Mouse (Mus musculus): ENCODE measurements around the gene Rnd2. TPM values are rescaled to one million over a fixed set of nuclear protein-coding genes. Genes with fewer than 3 reads are reported as not detected.

The Rnd2 gene
- polyA plus RNA-seq, 1 experiment from 2014 or later: 34.2 TPM

DNA sequence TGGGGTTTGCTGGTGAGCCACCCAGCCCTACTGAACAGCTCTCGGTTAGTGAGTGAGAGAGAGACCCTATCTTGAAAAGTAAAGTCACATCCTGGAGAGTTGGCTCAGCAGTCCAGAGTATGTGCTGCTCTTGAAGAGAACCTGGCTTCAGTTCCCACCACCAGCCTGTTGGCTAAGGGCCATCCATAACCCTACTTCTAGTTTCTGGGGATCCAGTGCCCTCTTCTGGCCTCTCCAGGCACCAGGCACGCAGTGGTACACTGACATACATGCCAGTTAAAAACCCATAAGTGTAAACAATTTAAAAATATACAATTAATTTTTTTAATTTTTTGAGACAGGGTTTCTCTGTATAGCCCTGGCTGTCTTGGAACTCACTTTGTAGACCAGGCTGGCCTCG, 14.4 kb upstream of the Rnd2 start:
- Histone ChIP-seq H3K4me3 (no peak overlapping the region), H3K27ac (no peak overlapping the region), H3K4me1 (peaks cover 22% of the 10 kb centered on the region), H3K27me3 (ENCODE audit: insufficient read depth, poor library complexity, severe bottlenecking) (no peaks in the 10 kb centered on the region), H3K36me3 (peaks cover 7% of the 10 kb centered on the region), H3K9me3 (no peaks in the 10 kb centered on the region)
- DNase-seq (ENCODE audit: low spot score): no peak
- WGBS: 74% methylated on average over 3 of the region's 3 CpGs

DNA sequence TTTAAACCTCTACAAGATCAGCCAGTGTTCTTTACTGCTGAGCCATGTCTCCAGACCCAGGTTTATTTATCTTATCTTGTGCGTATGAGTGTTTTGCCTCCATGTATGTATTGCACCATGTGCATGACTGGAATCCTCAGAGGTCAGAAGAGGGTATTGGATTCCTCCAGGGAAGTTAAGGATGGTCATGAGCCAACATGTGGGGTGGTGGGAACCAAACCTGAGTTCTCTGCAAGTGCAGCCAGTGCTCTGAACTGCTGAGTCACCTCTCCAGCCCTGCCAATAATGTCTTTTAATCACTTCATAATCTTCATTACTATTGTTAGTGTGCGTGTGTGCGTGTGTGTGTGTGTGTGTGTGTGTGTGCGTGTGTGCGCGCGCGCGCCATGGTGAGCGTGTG, 13.3 kb upstream of the Rnd2 start:
- no peak for DNase-seq (ENCODE audit: low spot score)
- WGBS: 89% methylated on average over 10 of the region's 10 CpGs
- peaks cover 22% of the 10 kb centered on the region for H3K4me1 ChIP-seq

DNA sequence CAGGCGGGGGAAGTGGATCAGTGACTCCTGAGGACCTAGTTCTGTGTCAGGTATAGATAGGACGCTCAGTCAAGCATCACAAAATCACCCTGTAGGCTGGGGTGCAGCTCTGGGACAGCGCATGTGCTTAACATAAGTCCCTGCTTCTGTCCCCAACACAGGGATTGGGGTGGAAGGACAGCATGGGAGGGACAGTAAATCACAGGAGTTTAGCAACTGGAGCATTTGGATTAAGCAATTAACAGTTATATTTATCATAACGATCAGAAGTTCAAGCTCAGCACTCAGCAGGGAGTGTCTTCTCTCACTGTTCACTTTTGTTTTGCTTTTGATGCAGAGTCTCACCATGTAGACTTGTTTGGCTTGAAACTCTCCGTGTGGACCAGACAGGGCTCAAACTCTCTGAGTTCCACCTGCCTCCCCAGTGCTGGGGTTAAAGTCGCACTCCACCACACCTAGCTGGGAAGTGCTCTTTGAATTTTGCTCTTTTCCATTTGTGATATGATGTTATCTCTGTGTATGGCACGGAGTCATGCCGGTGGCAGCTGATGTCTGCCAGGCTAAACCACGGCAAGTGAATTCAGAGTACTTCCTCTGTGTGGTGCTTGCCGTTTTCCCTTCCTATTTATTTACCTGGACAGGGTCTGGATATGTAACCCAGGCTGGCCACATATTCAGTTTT, 12.6 kb upstream of the Rnd2 start:
- no peak overlapping the region for H3K27ac ChIP-seq
- no peak for DNase-seq (ENCODE audit: low spot score)
- peaks cover 22% of the 10 kb centered on the region for H3K4me1 ChIP-seq
- no peak overlapping the region for H3K4me3 ChIP-seq
- peaks cover 8% of the 10 kb centered on the region; the same call in 1 of the 2 replicates for H3K36me3 ChIP-seq
- H3K27me3 ChIP-seq (ENCODE audit: insufficient read depth, poor library complexity, severe bottlenecking): no peaks in the 10 kb centered on the region
- no peaks in the 10 kb centered on the region for H3K9me3 ChIP-seq
- 68% methylated on average over 10 of the region's 10 CpGs for WGBS

More for the DNA sequence above, 13.3 kb upstream of the Rnd2 start:
- Histone ChIP-seq H3K36me3 (peaks cover 3% of the 10 kb centered on the region; the same call in 1 of the 2 replicates), H3K27ac (no peak overlapping the region), H3K4me3 (no peak overlapping the region), H3K27me3 (ENCODE audit: insufficient read depth, poor library complexity, severe bottlenecking) (no peaks in the 10 kb centered on the region), H3K9me3 (no peaks in the 10 kb centered on the region)

DNA sequence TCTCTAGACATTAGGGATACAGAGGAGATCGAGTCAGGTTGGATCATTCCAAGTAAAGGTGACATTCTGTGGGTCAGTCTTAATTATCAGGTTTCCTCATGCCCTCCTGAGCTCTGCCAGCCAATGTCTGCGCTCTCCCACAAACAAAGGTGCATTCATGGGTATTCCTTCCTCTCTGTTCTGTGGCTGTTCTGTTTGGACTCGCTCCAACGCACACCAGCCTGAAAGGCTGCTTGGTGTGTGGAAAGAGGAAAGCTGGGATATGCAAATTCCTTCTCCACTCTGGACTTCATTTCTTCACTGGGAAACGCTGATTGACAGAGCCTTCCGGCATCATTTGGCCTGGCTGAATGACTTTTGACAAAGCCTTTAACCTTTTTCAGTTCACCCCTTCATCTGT, 10.1 kb upstream of the Rnd2 start:
- peaks cover 33% of the 10 kb centered on the region for H3K36me3 ChIP-seq
- no peak overlapping the region for H3K4me3 ChIP-seq
- H3K9me3 ChIP-seq: no peaks in the 10 kb centered on the region
- no peak overlapping the region for H3K27ac ChIP-seq
- DNase-seq (ENCODE audit: low spot score): no peak
- peaks cover 19% of the 10 kb centered on the region for H3K4me1 ChIP-seq
- no peaks in the 10 kb centered on the region for H3K27me3 ChIP-seq (ENCODE audit: insufficient read depth, poor library complexity, severe bottlenecking)
- WGBS: 69% methylated on average over 6 of the region's 6 CpGs

DNA sequence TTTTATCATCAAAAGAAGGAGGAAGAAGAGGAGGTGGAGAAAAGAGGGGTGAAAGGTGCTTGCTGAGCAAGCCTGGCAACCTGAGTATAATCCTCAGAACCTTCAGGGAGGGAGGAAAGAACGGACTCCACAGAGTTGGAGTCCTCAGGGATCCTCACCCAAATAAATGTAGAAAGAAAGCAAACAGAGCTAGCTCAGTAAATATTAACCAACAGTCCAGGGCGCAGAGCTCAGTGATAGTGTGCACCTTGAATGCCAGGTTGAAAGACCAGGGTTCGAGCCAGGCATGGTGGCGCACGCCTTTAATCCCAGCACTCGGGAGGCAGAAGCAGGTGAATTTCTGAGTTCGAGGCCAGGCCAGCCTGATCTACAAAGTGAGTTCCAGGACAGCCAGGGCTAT, 9.2 kb upstream of the Rnd2 start:
- Histone ChIP-seq H3K36me3 (peaks cover 42% of the 10 kb centered on the region), H3K4me3 (no peak overlapping the region), H3K27ac (no peak overlapping the region), H3K4me1 (peaks cover 27% of the 10 kb centered on the region), H3K27me3 (ENCODE audit: insufficient read depth, poor library complexity, severe bottlenecking) (no peaks in the 10 kb centered on the region), H3K9me3 (no peaks in the 10 kb centered on the region)
- no peak for DNase-seq (ENCODE audit: low spot score)
- 90% methylated on average over 7 of the region's 7 CpGs for WGBS

DNA sequence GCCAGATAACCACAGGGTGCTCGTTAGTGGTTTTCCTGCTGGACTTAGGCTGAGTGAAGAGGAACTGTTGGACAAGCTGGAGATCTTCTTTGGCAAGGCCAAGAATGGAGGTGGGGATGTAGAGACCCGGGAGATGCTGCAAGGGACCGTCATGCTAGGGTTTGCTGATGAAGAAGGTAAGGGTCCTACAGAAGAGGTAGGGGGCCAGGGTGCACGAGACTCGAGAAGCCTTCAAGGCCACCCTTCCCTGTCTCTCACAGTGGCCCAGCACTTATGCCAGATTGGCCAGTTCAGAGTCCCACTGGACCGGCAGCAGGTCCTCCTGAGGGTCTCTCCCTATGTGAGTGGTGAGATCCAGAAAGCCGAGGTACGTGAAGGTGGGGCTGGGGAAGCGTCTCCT, 7.2 kb upstream of the Rnd2 start:
- H3K9me3 ChIP-seq: no peaks in the 10 kb centered on the region
- peaks cover 59% of the 10 kb centered on the region for H3K36me3 ChIP-seq
- no peak for DNase-seq (ENCODE audit: low spot score)
- H3K27ac ChIP-seq: no peak overlapping the region
- H3K4me1 ChIP-seq: peaks cover 30% of the 10 kb centered on the region
- no peaks in the 10 kb centered on the region for H3K27me3 ChIP-seq (ENCODE audit: insufficient read depth, poor library complexity, severe bottlenecking)
- 88% methylated on average over 9 of the region's 9 CpGs for WGBS
- H3K4me3 ChIP-seq: no peak overlapping the region

DNA sequence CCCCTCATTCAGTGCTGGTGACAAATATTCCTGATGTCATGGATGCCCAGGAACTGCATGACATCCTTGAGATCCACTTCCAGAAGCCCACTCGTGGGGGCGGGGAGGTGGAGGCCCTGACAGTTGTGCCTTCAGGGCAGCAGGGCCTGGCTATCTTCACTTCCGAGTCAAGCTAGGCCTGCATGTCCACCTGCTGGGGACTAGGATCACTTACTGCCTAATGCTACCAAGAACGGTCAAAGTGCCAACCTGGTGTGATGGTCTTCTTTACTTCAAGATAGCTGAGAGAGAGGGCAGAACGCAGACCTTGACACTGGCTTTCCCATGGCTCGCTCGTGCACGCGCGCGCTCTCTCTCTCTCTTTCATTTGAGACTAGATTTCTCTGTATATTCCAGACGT, 6.6 kb upstream of the Rnd2 start:
- H3K27me3 ChIP-seq (ENCODE audit: insufficient read depth, poor library complexity, severe bottlenecking): no peaks in the 10 kb centered on the region
- no peak overlapping the region for H3K27ac ChIP-seq
- 81% methylated on average over 12 of the region's 12 CpGs for WGBS
- no peaks in the 10 kb centered on the region for H3K9me3 ChIP-seq
- H3K4me1 ChIP-seq: peaks cover 35% of the 10 kb centered on the region
- peaks cover 60% of the 10 kb centered on the region for H3K36me3 ChIP-seq
- DNase-seq (ENCODE audit: low spot score): no peak
- no peak overlapping the region for H3K4me3 ChIP-seq

DNA sequence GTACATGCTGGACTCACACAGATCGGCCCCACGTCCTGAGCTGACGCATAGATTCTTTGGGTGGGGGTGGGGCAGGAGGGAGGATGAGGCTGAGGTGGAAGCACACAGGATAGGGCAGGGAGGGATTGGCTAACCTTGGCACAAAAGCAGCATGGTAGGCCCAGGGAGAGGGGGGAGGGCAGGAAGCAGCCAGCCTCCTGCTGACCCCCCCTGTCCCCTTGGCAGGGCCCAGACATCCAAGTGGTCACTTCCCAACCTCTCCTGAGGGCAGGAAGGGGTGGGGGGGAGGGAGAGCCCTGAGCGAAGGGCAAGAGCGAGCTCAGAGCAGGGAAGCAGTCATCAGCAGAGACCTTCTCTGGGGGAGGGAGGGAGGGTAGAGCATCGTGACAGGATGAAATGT, 5.1 kb upstream of the Rnd2 start:
- Histone ChIP-seq H3K9me3 (no peaks in the 10 kb centered on the region), H3K36me3 (peaks cover 60% of the 10 kb centered on the region), H3K27me3 (ENCODE audit: insufficient read depth, poor library complexity, severe bottlenecking) (no peaks in the 10 kb centered on the region), H3K4me1 (peaks cover 46% of the 10 kb centered on the region), H3K4me3 (no peak overlapping the region), H3K27ac (peak overlapping the region; percentile 62)
- 43% methylated on average over 6 of the region's 6 CpGs for WGBS
- no peak for DNase-seq (ENCODE audit: low spot score)

DNA sequence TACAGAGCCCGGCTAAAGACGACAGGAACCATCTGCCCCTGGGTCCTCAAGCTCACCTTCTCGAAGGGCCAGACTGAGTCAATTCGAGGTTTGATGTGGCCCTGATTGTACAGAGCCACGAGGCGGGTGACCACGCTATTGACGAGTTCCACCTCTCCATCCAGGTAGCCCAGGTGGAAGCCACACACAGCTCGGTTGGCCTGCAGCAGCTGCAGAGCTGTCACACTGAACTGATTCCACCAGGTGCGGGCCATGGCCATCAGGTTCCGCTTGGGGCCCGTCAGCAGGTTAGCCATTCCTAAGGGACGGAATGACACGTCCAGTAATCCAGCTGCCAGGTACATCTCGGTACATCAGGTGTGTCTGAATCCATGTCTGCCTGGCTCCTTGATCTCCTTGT, 4.5 kb upstream of the Rnd2 start:
- peaks cover 49% of the 10 kb centered on the region for H3K4me1 ChIP-seq
- 0 out of 2 replicates have a peak overlapping the region, but pooled peaks have one; percentile 62 for H3K27ac ChIP-seq
- no peaks in the 10 kb centered on the region for H3K9me3 ChIP-seq
- no peak for DNase-seq (ENCODE audit: low spot score)
- peaks cover 60% of the 10 kb centered on the region for H3K36me3 ChIP-seq
- no peaks in the 10 kb centered on the region for H3K27me3 ChIP-seq (ENCODE audit: insufficient read depth, poor library complexity, severe bottlenecking)
- no peak overlapping the region for H3K4me3 ChIP-seq
- WGBS: 83% methylated on average over 15 of the region's 15 CpGs

DNA sequence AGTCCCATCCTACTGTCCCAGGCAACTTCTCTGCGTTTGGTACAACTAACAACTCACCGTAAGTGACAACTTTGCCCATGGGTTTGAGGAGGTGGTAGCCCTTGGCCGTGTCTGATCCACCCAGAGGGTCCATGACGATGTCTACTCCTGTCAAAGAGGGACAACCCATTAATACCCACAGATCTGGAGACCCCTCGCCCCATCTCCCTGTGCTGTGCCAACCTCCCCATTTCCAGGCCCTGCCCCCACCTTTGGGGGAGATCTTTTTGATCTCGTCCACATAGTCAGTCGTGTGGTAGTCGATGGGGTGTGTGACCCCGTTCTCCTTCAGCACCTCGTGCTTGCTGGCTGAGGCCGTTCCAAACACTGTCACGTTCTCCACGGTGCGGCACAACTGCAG, 2.7 kb upstream of the Rnd2 start:
- H3K27me3 ChIP-seq (ENCODE audit: insufficient read depth, poor library complexity, severe bottlenecking): no peaks in the 10 kb centered on the region
- H3K27ac ChIP-seq: peak overlapping the region; percentile 13; the same call in 1 of the 2 replicates
- peaks cover 56% of the 10 kb centered on the region for H3K4me1 ChIP-seq
- H3K4me3 ChIP-seq: 0 out of 2 replicates have a peak overlapping the region, but pooled peaks have one; percentile 3
- no peaks in the 10 kb centered on the region for H3K9me3 ChIP-seq
- WGBS: 88% methylated on average over 14 of the region's 14 CpGs
- DNase-seq (ENCODE audit: low spot score): no peak
- peaks cover 52% of the 10 kb centered on the region for H3K36me3 ChIP-seq

DNA sequence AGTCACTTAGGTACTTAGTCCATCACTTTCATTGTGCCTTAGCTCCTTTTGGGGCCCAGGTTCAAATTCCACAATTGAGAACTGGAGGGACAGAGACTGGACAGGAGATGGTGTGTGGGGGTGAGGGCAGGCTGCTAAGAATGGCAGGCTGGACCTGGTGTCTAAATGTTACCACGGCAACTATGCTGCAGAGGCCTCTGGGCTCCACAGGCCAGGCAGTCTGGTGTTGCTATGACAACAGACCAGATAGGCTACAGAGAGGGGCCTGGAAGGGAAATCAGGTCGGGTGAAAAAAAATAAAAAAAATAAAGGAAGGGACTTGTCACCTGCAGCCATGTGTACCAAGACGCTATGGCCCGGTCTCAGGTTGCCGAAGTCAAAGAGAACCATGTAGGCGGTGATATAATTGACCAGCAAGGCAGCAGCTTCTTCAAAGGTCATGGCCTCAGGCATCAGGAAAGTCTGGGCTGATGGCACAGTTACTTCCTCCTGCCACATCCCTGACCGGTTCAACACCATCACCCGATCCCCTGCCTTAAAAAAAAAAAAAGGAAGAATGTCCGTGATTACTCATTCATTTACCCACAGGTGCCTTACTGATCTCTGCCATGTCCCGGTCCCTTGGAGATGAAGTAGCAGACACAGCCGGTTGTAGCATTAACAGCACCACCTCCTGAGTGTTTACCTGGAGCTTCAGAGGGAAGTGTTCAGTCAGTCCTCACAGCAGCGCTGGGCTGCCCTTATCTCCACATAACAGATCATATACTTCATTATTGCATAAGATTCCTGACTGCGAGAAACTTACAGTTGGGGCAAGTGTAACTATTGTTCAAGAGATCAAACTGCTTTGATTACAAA, 2.0 kb upstream of the Rnd2 start:
- peaks cover 46% of the 10 kb centered on the region for H3K36me3 ChIP-seq
- no peaks in the 10 kb centered on the region for H3K27me3 ChIP-seq (ENCODE audit: insufficient read depth, poor library complexity, severe bottlenecking)
- WGBS: 46% methylated on average over 13 of the region's 13 CpGs
- peaks cover 63% of the 10 kb centered on the region for H3K4me1 ChIP-seq
- 0 out of 2 replicates have a peak overlapping the region, but pooled peaks have one; percentile 3 for H3K4me3 ChIP-seq
- DNase-seq (ENCODE audit: low spot score): no peak
- H3K27ac ChIP-seq: peak overlapping the region; percentile 13; the same call in 1 of the 2 replicates
- no peaks in the 10 kb centered on the region for H3K9me3 ChIP-seq

DNA sequence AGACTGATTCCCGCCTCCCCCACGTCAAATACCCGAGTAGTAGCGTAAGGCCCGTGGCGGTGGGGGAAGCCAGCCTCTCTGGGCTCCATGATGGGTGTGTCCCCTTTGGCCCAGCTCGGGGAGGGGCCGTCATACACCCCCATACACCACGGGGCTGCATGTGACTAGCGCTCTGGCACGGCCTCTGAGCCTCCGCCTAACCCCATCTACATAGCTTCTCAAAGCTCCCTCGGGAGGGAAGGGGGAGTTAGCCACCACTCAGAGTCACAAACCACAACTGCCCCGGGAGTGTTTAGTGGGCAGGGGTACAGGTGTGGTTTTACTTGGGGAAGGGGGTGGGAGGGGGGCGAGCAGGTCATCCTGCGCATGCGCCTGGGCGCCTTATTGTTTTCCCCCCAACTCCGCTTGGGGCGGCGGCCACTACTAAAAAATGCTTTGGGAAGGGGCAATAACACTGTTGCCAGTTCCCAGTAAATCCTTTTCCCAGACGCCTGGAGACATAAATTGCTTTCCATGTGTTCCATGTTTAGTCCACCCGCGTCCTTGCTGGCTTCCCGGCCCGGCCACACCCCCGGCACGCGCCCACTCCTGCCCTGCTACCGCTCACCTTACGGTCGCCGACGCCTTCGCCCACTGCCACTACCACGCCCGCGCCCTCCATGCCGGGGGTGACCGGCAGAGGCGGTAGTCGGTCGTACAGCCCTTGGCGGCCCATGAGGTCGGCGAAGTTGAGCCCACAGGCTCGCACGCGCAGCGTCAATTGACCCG, 486 bp downstream of the Rnd2 start:
- Histone ChIP-seq H3K4me1 (peaks cover 69% of the 10 kb centered on the region), H3K9me3 (no peaks in the 10 kb centered on the region), H3K36me3 (peaks cover 21% of the 10 kb centered on the region), H3K27me3 (ENCODE audit: insufficient read depth, poor library complexity, severe bottlenecking) (no peaks in the 10 kb centered on the region), H3K4me3 (peak overlapping the region; percentile 95), H3K27ac (peak overlapping the region; percentile 91)
- DNase-seq (ENCODE audit: low spot score): peak; percentile 85
- WGBS: under 1% methylated on average over 51 of the region's 51 CpGs
